Mouse (Mus musculus) lung, postnatal 0 days (tissue): Measurements from ENCODE around the gene Gad1.

Experiments used
- CTCF ChIP-seq: IDR thresholded peaks from 2 replicates; pipeline ENCODE4 v1.5.1; 2016; ENCODE audit warnings: antibody characterized with exemption, mild to moderate bottlenecking
- EP300 ChIP-seq: IDR thresholded peaks from 2 replicates; pipeline ENCODE4 v1.6.1; 2016; ENCODE audit warnings: antibody characterized with exemption, mild to moderate bottlenecking, control low read depth

GRCm38 (mm10) chr2:70619232-70619835, 66.5 kb downstream of the Gad1 start:
- peak; percentile 26; the same call in 1 of the 2 replicates for TF ChIP-seq CTCF
- no peak for TF ChIP-seq EP300
